Comparison of ENCODE assay signal across 26 mouse cellular contexts in the genomic region with DNA sequence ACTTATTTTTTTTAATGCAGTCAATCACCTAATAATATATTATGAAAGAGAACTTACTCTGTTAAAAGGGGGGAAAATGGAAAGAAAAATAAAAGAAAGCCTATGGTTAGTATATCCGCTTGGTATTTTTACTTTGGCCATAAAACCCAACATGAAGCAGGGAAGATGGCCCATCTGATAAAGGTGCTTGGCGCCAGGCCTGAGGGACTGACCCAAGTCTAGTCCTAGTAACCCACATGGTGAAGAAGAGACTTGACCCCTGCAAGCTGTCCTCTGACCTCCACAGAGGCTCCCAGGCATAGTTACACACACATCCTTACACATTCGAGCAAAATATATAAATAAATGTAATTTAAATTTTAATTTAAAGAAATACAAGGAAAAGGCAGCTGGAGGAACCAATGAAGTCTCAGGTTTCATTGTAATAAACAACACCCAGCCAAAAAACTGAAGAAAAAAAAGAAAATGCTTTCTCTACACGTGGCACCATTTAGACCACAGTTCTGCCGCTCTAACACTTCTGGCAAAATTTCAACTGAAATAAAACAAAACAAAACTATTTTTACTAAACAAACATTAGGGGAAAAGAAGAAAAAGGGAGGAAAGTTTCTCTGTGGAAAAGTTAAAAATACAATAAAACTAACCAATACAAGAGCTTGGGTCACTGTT. TPM values are rescaled to one million over a fixed set of nuclear protein-coding genes. Genes with fewer than 3 reads are reported as not detected.
DNase-seq lines count a peak whose midpoint lies in the region; ATAC-seq and TF ChIP-seq lines count a peak whose summit lies in the region.
"Had no signal": no experiment of that assay in that cellular context is flagged by ENCODE, and none has a peak within 500 bp of the region (broad histone marks: within the 10 kb centered on the region; RNA-seq: fewer than 3 reads in every experiment).

No protein-coding gene starts in this region.

- H3K9me3 ChIP-seq in embryonic facial prominence, embryonic 13.5 days, result no peaks in the 10 kb centered on the region
- no peaks in the 10 kb centered on the region for H3K9me3 ChIP-seq in midbrain, embryonic 13.5 days
- H3K9me3 ChIP-seq: forebrain, embryonic 15.5 days; heart, embryonic 10.5 days; neural tube, embryonic 12.5 days; stomach, embryonic 15.5 days had no signal

- no peak overlapping the region for H3K4me3 ChIP-seq in liver, adult 2 months (ENCODE audit: insufficient read depth, low read depth, low read length)
- no peak overlapping the region for H3K4me3 ChIP-seq in embryonic facial prominence, embryonic 13.5 days
- H3K4me3 ChIP-seq in myocyte, result no peak overlapping the region
- H3K4me3 ChIP-seq in midbrain, embryonic 13.5 days (replicated peaks), result no peak overlapping the region
- H3K4me3 ChIP-seq: forebrain, embryonic 15.5 days; heart, embryonic 10.5 days; liver, embryonic 13.5 days; neural tube, embryonic 12.5 days; stomach, embryonic 15.5 days had no signal

- H3K79me2 ChIP-seq in liver, adult 2 months (ENCODE audit: control insufficient read depth, insufficient read depth, low read length), result peaks cover 33% of the 10 kb centered on the region
- H3K79me2 ChIP-seq in myocyte (ENCODE audit: control insufficient read depth, insufficient read depth), result no peaks in the 10 kb centered on the region

- WGBS in liver, adult 2 months, result 15% methylated on average over 5 of the region's 5 CpGs
- 44% methylated on average over 5 of the region's 5 CpGs for WGBS in embryonic facial prominence, embryonic 13.5 days
- 91% methylated on average over 5 of the region's 5 CpGs for WGBS in midbrain, embryonic 13.5 days

- peak; percentile 83 for DNase-seq in liver, adult 2 months (ENCODE audit: extremely low read depth, low read depth, low spot score)
- no peak for DNase-seq in liver
- peak; percentile 34 for DNase-seq in urinary bladder, postnatal 14 days (ENCODE audit: low spot score)
- DNase-seq in urinary bladder, adult 18-20 months (ENCODE audit: low spot score in 2 of 2), result no peak
- DNase-seq: adrenal gland, adult 8-10 months; cerebellum, adult 11-12 months; cerebellum, postnatal 10 days; heart, postnatal 4 days; kidney, adult 18-20 months; kidney, postnatal 36 days; liver, embryonic 13.5 days; lung, adult 2 months; right cerebral cortex, adult 18-20 months; thymus, adult 2 months had no signal

- peaks cover 4% of the 10 kb centered on the region for H3K4me1 ChIP-seq in liver, adult 2 months (ENCODE audit: control insufficient read depth, insufficient read depth, low read length)
- peaks cover 36% of the 10 kb centered on the region for H3K4me1 ChIP-seq in embryonic facial prominence, embryonic 13.5 days
- H3K4me1 ChIP-seq in midbrain, embryonic 13.5 days (replicated peaks), result peaks cover 3% of the 10 kb centered on the region; the same call in 1 of the 2 replicates
- H3K4me1 ChIP-seq: stomach, embryonic 15.5 days had no signal

- peaks cover 3% of the 10 kb centered on the region; the same call in 1 of the 2 replicates for H3K36me3 ChIP-seq in liver, adult 2 months (ENCODE audit: control insufficient read depth, insufficient read depth, low read length)
- peaks cover 16% of the 10 kb centered on the region for H3K36me3 ChIP-seq in embryonic facial prominence, embryonic 13.5 days
- H3K36me3 ChIP-seq in myocyte (ENCODE audit: control insufficient read depth, insufficient read depth), result no peaks in the 10 kb centered on the region
- peaks cover 21% of the 10 kb centered on the region for H3K36me3 ChIP-seq in midbrain, embryonic 13.5 days

- H3K4me2 ChIP-seq in embryonic facial prominence, embryonic 13.5 days, result no peak overlapping the region
- H3K4me2 ChIP-seq in myocyte (ENCODE audit: low read depth), result peak overlapping the region; percentile 44
- no peak overlapping the region for H3K4me2 ChIP-seq in midbrain, embryonic 13.5 days (replicated peaks)
- H3K4me2 ChIP-seq: forebrain, embryonic 15.5 days; hindbrain, embryonic 14.5 days; liver, embryonic 13.5 days; midbrain, embryonic 11.5 days; neural tube, embryonic 12.5 days; stomach, embryonic 15.5 days had no signal

- TF ChIP-seq POLR2A in liver, adult 2 months (IDR thresholded peaks at IDR 0.05; ENCODE audit: extremely low read depth, insufficient read depth, low read length), result no peak
- TF ChIP-seq POLR2A in myocyte (IDR thresholded peaks at IDR 0.05; ENCODE audit: insufficient read length, low read depth), result no peak

- no peak overlapping the region for H3ac ChIP-seq in myocyte (ENCODE audit: control insufficient read depth, insufficient read length)

- no peak for ATAC-seq in embryonic facial prominence, embryonic 13.5 days (ENCODE audit: insufficient number of reproducible peaks, insufficient read depth, low FRiP score, low TSS enrichment, low read depth)
- ATAC-seq in midbrain, embryonic 13.5 days, result no peak
- ATAC-seq in activated CD4-positive, CD25-positive, alpha-beta regulatory T cell, adult 4 months, result no peak
- ATAC-seq: CD4-positive, CD25-positive, alpha-beta regulatory T cell, adult 4 months; forebrain, embryonic 15.5 days; inflammation-experienced regulatory T-cells, adult 6 months had no signal

- H3K27ac ChIP-seq in liver, adult 2 months (replicated peaks; ENCODE audit: insufficient read depth, low read depth, low read length), result no peak overlapping the region
- H3K27ac ChIP-seq in embryonic facial prominence, embryonic 13.5 days, result peak overlapping the region; percentile 90
- no peak overlapping the region for H3K27ac ChIP-seq in midbrain, embryonic 13.5 days
- H3K27ac ChIP-seq: forebrain, embryonic 15.5 days; heart, embryonic 10.5 days; hindbrain, embryonic 14.5 days; liver, embryonic 13.5 days; neural tube, embryonic 12.5 days; stomach, embryonic 15.5 days had no signal

- no peak for TF ChIP-seq CTCF in liver, adult 2 months (IDR thresholded peaks at IDR 0.05; ENCODE audit: low read depth, low read length)

- no peak overlapping the region for H3K9ac ChIP-seq in liver, adult 2 months (ENCODE audit: low read depth, low read length)
- no peak overlapping the region for H3K9ac ChIP-seq in embryonic facial prominence, embryonic 13.5 days
- H3K9ac ChIP-seq in midbrain, embryonic 13.5 days (replicated peaks), result no peak overlapping the region
- H3K9ac ChIP-seq: forebrain, embryonic 15.5 days; hindbrain, embryonic 14.5 days; liver, embryonic 13.5 days; neural tube, embryonic 12.5 days; stomach, embryonic 15.5 days had no signal

- H3K27me3 ChIP-seq in liver, adult 2 months (ENCODE audit: control insufficient read depth, insufficient read depth, low read length), result no peaks in the 10 kb centered on the region
- H3K27me3 ChIP-seq in embryonic facial prominence, embryonic 13.5 days, result no peaks in the 10 kb centered on the region
- H3K27me3 ChIP-seq in myocyte (ENCODE audit: control insufficient read depth, insufficient read depth, insufficient read length), result no peaks in the 10 kb centered on the region
- H3K27me3 ChIP-seq in midbrain, embryonic 13.5 days, result no peaks in the 10 kb centered on the region
- H3K27me3 ChIP-seq: forebrain, embryonic 15.5 days; liver, embryonic 13.5 days; neural tube, embryonic 12.5 days; stomach, embryonic 15.5 days had no signal

TF ChIP-seq in myocyte, 11 proteins besides CTCF, POLR2A, EP300 and RAD21:
- TF ChIP-seq TCF12 (IDR thresholded peaks at IDR 0.05; ENCODE audit: insufficient read depth, poor library complexity, severe bottlenecking), result no peak
- TF ChIP-seq TCF3 (IDR thresholded peaks at IDR 0.05; ENCODE audit: insufficient read length, low read depth), result no peak
- no peak for TF ChIP-seq USF1 (IDR thresholded peaks at IDR 0.05; ENCODE audit: low read depth)
- no peak for TF ChIP-seq E2F4 (IDR thresholded peaks at IDR 0.05; ENCODE audit: insufficient read depth)
- TF ChIP-seq MAX (IDR thresholded peaks at IDR 0.05; ENCODE audit: low read depth), result no peak
- no peak for TF ChIP-seq CEBPB (IDR thresholded peaks at IDR 0.05; ENCODE audit: insufficient read depth, poor library complexity, severe bottlenecking)
- no peak for TF ChIP-seq MYOG (IDR thresholded peaks at IDR 0.05; ENCODE audit: control insufficient read depth in 1 of 3, insufficient read depth in 1 of 3, insufficient read length in 2 of 3, low read depth in 2 of 3)

RNA-seq across cellular contexts. Expression of gene Tmem131l, which starts 28.8 kb away (rescaled TPM):
- total RNA-seq in liver, adult 2 months (2014; rRNA removed), result 21.1 and 24.9 TPM in 2 replicates
- 10.7 and 15.3 TPM in 2 replicates for polyA plus RNA-seq in liver, adult 2 months (2012; rRNA removed)
- polyA plus RNA-seq in embryonic facial prominence, embryonic 13.5 days (2015; fragmentation: Nextera tagmentation; extraction: Ambion mirVana), result 65.7 and 67.4 TPM in 2 replicates
- polyA plus RNA-seq in myocyte (2012; fragmentation: generic; extraction: Trizol), result 11.0 TPM
- 81.1 and 91.8 TPM in 2 replicates for polyA plus RNA-seq in midbrain, embryonic 13.5 days (2015; fragmentation: Nextera tagmentation; extraction: Ambion mirVana)
- polyA plus RNA-seq in activated CD4-positive, CD25-positive, alpha-beta regulatory T cell, adult 4 months (2017; shearing (Covaris generic)), result 10 to 100 TPM; 28.5 to 36.1 TPM

Comparison
In these comparisons a context has a peak if more than half of its experiments do, and no peak if none do; other contexts are left out.
1. DNase-seq: peak in liver, adult 2 months (single experiment) and urinary bladder, postnatal 14 days (single experiment); none in liver (single experiment) and urinary bladder, adult 18-20 months (0 of 2).